Mouse (Mus musculus) megakaryocyte progenitor cell, adult 5-6 weeks (primary cell): Measurements from ENCODE around the gene Cdca5. TPM values are rescaled to one million over a fixed set of nuclear protein-coding genes. Genes with fewer than 3 reads are reported as not detected.

Source experiments
- ATAC-seq: replicated peaks from 2 replicates; pipeline ENCODE4 v1.8.0; 2016; ENCODE audit warnings: mild to moderate bottlenecking, moderate TSS enrichment, inconsistent platforms; ENCODE audit not compliant: poor library complexity
- total RNA-seq, 2 experiments: library from RNA; stranded (forward) in 1 of 2; stranded (reverse) in 1 of 2; fragments of 157-497, 149-512 nt in 1 of 2; fragments of 200-1000 nt in 1 of 2; gene quantifications; 2 replicates each; pipeline versions ENCODE4 v1.2.3 to v1.2.4; 2015 to 2017

The Cdca5 gene
- total RNA-seq, 2 experiments from 2014 or later = 42.8 to 55.4 TPM

GRCm38 (mm10) chr19:6136397-6136796, 51.6 kb downstream of the Cdca5 start:
- no peak for ATAC-seq

GRCm38 (mm10) chr19:6139701-6140100, 54.9 kb downstream of the Cdca5 start:
- ATAC-seq = no peak

GRCm38 (mm10) chr19:6140374-6140677, 55.5 kb downstream of the Cdca5 start:
- ATAC-seq = no peak; the same call in 1 of the 2 replicates

- peak; percentile 85 for ATAC-seq
Measured at GRCm38 (mm10) chr19:6140678-6141393, 56.1 kb downstream of the Cdca5 start, which contains the start of gene Batf2. Gene Batf2 (plus strand): TSS chr19:6140983.

- ATAC-seq = peak; percentile 78
Measured at GRCm38 (mm10) chr19:6141394-6141749, 56.6 kb downstream of the Cdca5 start, which contains the start of gene Arl2. Gene Arl2 (minus strand): TSS chr19:6141548.

Other genes starting within 250 kb of the Cdca5 start
- gene Frmd8, start 209.7 kb upstream of the Cdca5 start, total RNA-seq (2015) = 15.7 and 16.3 TPM in 2 replicates
- gene Frmd8, start 209.7 kb upstream of the Cdca5 start, total RNA-seq (2017) = 16.2 and 17.7 TPM in 2 replicates
- gene Slc25a45, start 207.2 kb upstream of the Cdca5 start, total RNA-seq (2015) = 28.7 and 30.5 TPM in 2 replicates
- gene Slc25a45, start 207.2 kb upstream of the Cdca5 start, total RNA-seq (2017) = 30.2 and 39.5 TPM in 2 replicates
- 0.32 and 0.81 TPM in 2 replicates for gene Tigd3, start 190.8 kb upstream of the Cdca5 start, total RNA-seq (2015)
- 1.5 and 2.8 TPM in 2 replicates for gene Tigd3, start 190.8 kb upstream of the Cdca5 start, total RNA-seq (2017)
- gene Dpf2, start 172.0 kb upstream of the Cdca5 start, total RNA-seq (2015) = 47.6 and 50.3 TPM in 2 replicates
- gene Dpf2, start 172.0 kb upstream of the Cdca5 start, total RNA-seq (2017) = 65.1 and 83.0 TPM in 2 replicates
- gene Cdc42ep2, start 160.2 kb upstream of the Cdca5 start, total RNA-seq (2015) = not detected in 2 replicates
- gene Cdc42ep2, start 160.2 kb upstream of the Cdca5 start, total RNA-seq (2017) = 0.07 TPM in 1 of 2 replicates, not detected in the other
- gene Pola2, start 120.8 kb upstream of the Cdca5 start, total RNA-seq (2015) = 60.9 and 76.7 TPM in 2 replicates
- 57.4 and 61.3 TPM in 2 replicates for gene Pola2, start 120.8 kb upstream of the Cdca5 start, total RNA-seq (2017)
- not detected in 2 replicates for gene Slc22a20, start 98.8 kb upstream of the Cdca5 start, total RNA-seq (2015)
- 0.44 TPM in 1 of 2 replicates, not detected in the other for gene Slc22a20, start 98.8 kb upstream of the Cdca5 start, total RNA-seq (2017)
- 18.6 and 20.0 TPM in 2 replicates for gene Capn1, start 69.1 kb upstream of the Cdca5 start, total RNA-seq (2015)
- gene Capn1, start 69.1 kb upstream of the Cdca5 start, total RNA-seq (2017) = 36.8 and 38.4 TPM in 2 replicates
- gene Syvn1, start 38.4 kb upstream of the Cdca5 start, total RNA-seq (2015) = 23.1 and 25.2 TPM in 2 replicates
- gene Syvn1, start 38.4 kb upstream of the Cdca5 start, total RNA-seq (2017) = 10.1 and 11.2 TPM in 2 replicates
- 44.4 and 53.5 TPM in 2 replicates for gene Mrpl49, start 27.2 kb upstream of the Cdca5 start, total RNA-seq (2015)
- gene Mrpl49, start 27.2 kb upstream of the Cdca5 start, total RNA-seq (2017) = 31.9 and 38.4 TPM in 2 replicates
- 1,814 and 1,841 TPM in 2 replicates for gene Fau, start 27.1 kb upstream of the Cdca5 start, total RNA-seq (2015)
- 1,690 and 2,042 TPM in 2 replicates for gene Fau, start 27.1 kb upstream of the Cdca5 start, total RNA-seq (2017)
- 12.7 and 14.2 TPM in 2 replicates for gene Znhit2, start 23.8 kb upstream of the Cdca5 start, total RNA-seq (2015)
- gene Znhit2, start 23.8 kb upstream of the Cdca5 start, total RNA-seq (2017) = 12.5 and 14.5 TPM in 2 replicates
- 8.4 and 10.6 TPM in 2 replicates for gene Tm7sf2, start 16.6 kb upstream of the Cdca5 start, total RNA-seq (2015)
- 1.6 and 1.8 TPM in 2 replicates for gene Tm7sf2, start 16.6 kb upstream of the Cdca5 start, total RNA-seq (2017)
- gene Vps51, start 7.8 kb upstream of the Cdca5 start, total RNA-seq (2015) = 30.4 and 33.2 TPM in 2 replicates
- 42.8 and 54.7 TPM in 2 replicates for gene Vps51, start 7.8 kb upstream of the Cdca5 start, total RNA-seq (2017)
- gene Tmem262, start 5.0 kb upstream of the Cdca5 start, total RNA-seq (2015) = not detected in 2 replicates
- gene Tmem262, start 5.0 kb upstream of the Cdca5 start, total RNA-seq (2017) = not detected in 2 replicates
- not detected in 2 replicates for gene Gm28374, start 2.7 kb upstream of the Cdca5 start, total RNA-seq (2015)
- gene Gm28374, start 2.7 kb upstream of the Cdca5 start, total RNA-seq (2017) = not detected in 2 replicates
- gene Zfpl1, start within 50 bp of the Cdca5 start, total RNA-seq (2015) = 12.0 and 14.9 TPM in 2 replicates
- 23.7 and 32.8 TPM in 2 replicates for gene Zfpl1, start within 50 bp of the Cdca5 start, total RNA-seq (2017)
- gene AC131692.1, start 9.4 kb downstream of the Cdca5 start, total RNA-seq (2015) = 0.30 and 0.73 TPM in 2 replicates
- gene AC131692.1, start 9.4 kb downstream of the Cdca5 start, total RNA-seq (2017) = 4.6 TPM in 1 of 2 replicates, not detected in the other
- gene Naaladl1, start 20.8 kb downstream of the Cdca5 start, total RNA-seq (2015) = 0.07 and 0.17 TPM in 2 replicates
- 0.21 TPM in 1 of 2 replicates, not detected in the other for gene Naaladl1, start 20.8 kb downstream of the Cdca5 start, total RNA-seq (2017)
- gene Sac3d1, start 33.7 kb downstream of the Cdca5 start, total RNA-seq (2015) = 12.0 and 16.9 TPM in 2 replicates
- gene Sac3d1, start 33.7 kb downstream of the Cdca5 start, total RNA-seq (2017) = 5.5 and 6.3 TPM in 2 replicates
- gene Snx15, start 43.3 kb downstream of the Cdca5 start, total RNA-seq (2015) = 18.2 and 19.5 TPM in 2 replicates
- 13.8 and 14.2 TPM in 2 replicates for gene Snx15, start 43.3 kb downstream of the Cdca5 start, total RNA-seq (2017)
- gene Batf2, start 56.0 kb downstream of the Cdca5 start, total RNA-seq (2015) = 0.34 and 0.42 TPM in 2 replicates
- 0.44 and 0.71 TPM in 2 replicates for gene Batf2, start 56.0 kb downstream of the Cdca5 start, total RNA-seq (2017)
- 29.2 and 37.4 TPM in 2 replicates for gene Arl2, start 56.6 kb downstream of the Cdca5 start, total RNA-seq (2015)
- 33.6 and 37.0 TPM in 2 replicates for gene Arl2, start 56.6 kb downstream of the Cdca5 start, total RNA-seq (2017)
- gene Majin, start 99.4 kb downstream of the Cdca5 start, total RNA-seq (2015) = not detected in 2 replicates
- gene Majin, start 99.4 kb downstream of the Cdca5 start, total RNA-seq (2017) = not detected in 2 replicates
- not detected in 2 replicates for gene Gpha2, start 141.4 kb downstream of the Cdca5 start, total RNA-seq (2015)
- not detected in 2 replicates for gene Gpha2, start 141.4 kb downstream of the Cdca5 start, total RNA-seq (2017)
- 2.8 TPM in 2 replicates for gene Ppp2r5b, start 150.9 kb downstream of the Cdca5 start, total RNA-seq (2015)
- 2.3 and 3.1 TPM in 2 replicates for gene Ppp2r5b, start 150.9 kb downstream of the Cdca5 start, total RNA-seq (2017)
- gene Atg2a, start 156.7 kb downstream of the Cdca5 start, total RNA-seq (2015) = 9.2 and 9.4 TPM in 2 replicates
- gene Atg2a, start 156.7 kb downstream of the Cdca5 start, total RNA-seq (2017) = 6.4 and 8.1 TPM in 2 replicates
- 11.8 and 14.4 TPM in 2 replicates for gene Ehd1, start 191.7 kb downstream of the Cdca5 start, total RNA-seq (2015)
- 39.4 and 40.9 TPM in 2 replicates for gene Ehd1, start 191.7 kb downstream of the Cdca5 start, total RNA-seq (2017)
- 1.3 and 2.0 TPM in 2 replicates for gene Cdc42bpg, start 221.5 kb downstream of the Cdca5 start, total RNA-seq (2015)
- gene Cdc42bpg, start 221.5 kb downstream of the Cdca5 start, total RNA-seq (2017) = 3.2 and 3.5 TPM in 2 replicates
- 22.9 and 23.6 TPM in 2 replicates for gene Men1, start 250.0 kb downstream of the Cdca5 start, total RNA-seq (2015)
- 27.2 and 27.9 TPM in 2 replicates for gene Men1, start 250.0 kb downstream of the Cdca5 start, total RNA-seq (2017)